Mouse (Mus musculus) CH12.LX (cell line): ENCODE results near the gene Cpeb1. TPM values are rescaled to one million over a fixed set of nuclear protein-coding genes. Genes with fewer than 3 reads are reported as not detected.

ENCODE experiments used
- DNase-seq: peaks from one replicate; pipeline ENCODE4 v3.0.0-alpha.2; 2013; ENCODE audit errors: extremely low read depth
- H3K27ac ChIP-seq: 2 replicates; pipeline ENCODE4 v1.5.1; 2012; ENCODE audit warnings: low read depth, mild to moderate bottlenecking, control low read depth, moderate library complexity; ENCODE audit not compliant: insufficient read depth
- H3K27me3 ChIP-seq: replicated peaks from 2 replicates; pipeline ENCODE3; 2012; ENCODE audit warnings: inconsistent platforms
- H3K36me3 ChIP-seq, 2 experiments: replicated peaks in 1 of 2; 2 replicates each; pipeline versions ENCODE3 to v1.6.1; 2012; ENCODE audit warnings: inconsistent platforms in 1 of 2, low read length in 1 of 2, mild to moderate bottlenecking in 1 of 2, mixed read lengths in 1 of 2, moderate library complexity in 1 of 2; ENCODE audit not compliant: control insufficient read depth in 1 of 2, insufficient read depth in 1 of 2
- H3K4me1 ChIP-seq, 2 experiments: 2 replicates each; pipeline ENCODE4 v1.6.1; 2012; ENCODE audit warnings: inconsistent platforms in 1 of 2, moderate library complexity in 1 of 2; ENCODE audit not compliant: insufficient read depth in 2 of 2, control insufficient read depth in 1 of 2
- H3K4me2 ChIP-seq: 2 replicates; pipeline ENCODE4 v1.6.1; 2012; ENCODE audit warnings: low read depth, mild to moderate bottlenecking, control low read depth; ENCODE audit not compliant: poor library complexity, insufficient read depth, severe bottlenecking
- H3K4me3 ChIP-seq, 3 experiments: fragments of 150-350 bp in 1 of 3; sonication (generic) in 1 of 3; replicated peaks in 1 of 3; 2 replicates each; pipeline versions ENCODE3 to v1.5.1; 2011 to 2012; ENCODE audit warnings: low read depth in 2 of 3, low read length in 2 of 3, mild to moderate bottlenecking in 2 of 3, moderate library complexity in 2 of 3, control low read depth in 1 of 3, improper control_type of control experiment in 1 of 3, inconsistent platforms in 1 of 3, mixed read lengths in 1 of 3; ENCODE audit not compliant: poor library complexity in 1 of 3
- H3K79me2 ChIP-seq: replicated peaks from 2 replicates; pipeline ENCODE4 v1.6.1; 2012; ENCODE audit warnings: mild to moderate bottlenecking, moderate library complexity; ENCODE audit not compliant: control insufficient read depth, poor library complexity, insufficient read depth, severe bottlenecking; ENCODE audit errors: extremely low read depth
- H3K9ac ChIP-seq: 2 replicates; pipeline ENCODE4 v1.6.1; 2012; ENCODE audit warnings: low read depth, mild to moderate bottlenecking, control low read depth, moderate library complexity; ENCODE audit not compliant: insufficient read depth
- H3K9me3 ChIP-seq: replicated peaks from 2 replicates; pipeline ENCODE3; 2012; ENCODE audit warnings: low read length, inconsistent platforms, mixed read lengths
- BHLHE40 ChIP-seq: IDR thresholded peaks from 2 replicates; pipeline ENCODE4 v1.6.1; 2011; ENCODE audit warnings: mild to moderate bottlenecking, low read depth, low read length, improper control_type of control experiment
- CHD2 ChIP-seq: IDR thresholded peaks from 2 replicates; pipeline ENCODE4 v1.6.1; 2011; ENCODE audit warnings: low read length, improper control_type of control experiment
- ELF1 ChIP-seq: IDR thresholded peaks from 2 replicates; pipeline ENCODE4 v1.6.1; 2014; ENCODE audit warnings: low read depth, mild to moderate bottlenecking, inconsistent platforms, low read length, improper control_type of control experiment
- ETS1 ChIP-seq: conservative IDR thresholded peaks from 2 replicates; pipeline ENCODE4 v1.6.1; 2012; ENCODE audit warnings: low read depth, mild to moderate bottlenecking, inconsistent platforms, low read length, improper control_type of control experiment, moderate library complexity
- GABPA ChIP-seq: IDR thresholded peaks from 2 replicates; pipeline ENCODE4 v1.6.1; 2012; ENCODE audit warnings: low read depth, low read length, improper control_type of control experiment, inconsistent platforms; ENCODE audit not compliant: insufficient replicate concordance
- IRF4 ChIP-seq: IDR thresholded peaks from 2 replicates; pipeline ENCODE4 v1.6.1; 2014; ENCODE audit warnings: low read depth, mild to moderate bottlenecking, inconsistent platforms, low read length, improper control_type of control experiment
- JUN ChIP-seq: IDR thresholded peaks from 2 replicates; pipeline ENCODE4 v1.6.1; 2011; ENCODE audit warnings: low read depth, mild to moderate bottlenecking, low read length, improper control_type of control experiment, moderate library complexity; ENCODE audit not compliant: insufficient read depth
- MAFK ChIP-seq: IDR thresholded peaks from 2 replicates; pipeline ENCODE4 v1.6.1; 2011; ENCODE audit warnings: low read length, improper control_type of control experiment; ENCODE audit not compliant: insufficient replicate concordance
- MAZ ChIP-seq: IDR thresholded peaks from 2 replicates; pipeline ENCODE4 v1.6.1; 2012; ENCODE audit warnings: low read depth, mild to moderate bottlenecking, inconsistent platforms, low read length, improper control_type of control experiment, moderate library complexity
- MEF2A ChIP-seq: IDR thresholded peaks from 2 replicates; pipeline ENCODE4 v1.6.1; 2014; ENCODE audit warnings: low read depth, mild to moderate bottlenecking, inconsistent platforms, low read length, improper control_type of control experiment, borderline replicate concordance
- MXI1 ChIP-seq: IDR thresholded peaks from 2 replicates; pipeline ENCODE4 v1.6.1; 2011; ENCODE audit warnings: mild to moderate bottlenecking, low read depth, low read length, improper control_type of control experiment
- NELFE ChIP-seq: IDR thresholded peaks from 2 replicates; pipeline ENCODE4 v1.6.1; 2011; ENCODE audit warnings: low read depth, low read length, improper control_type of control experiment
- NRF1 ChIP-seq: IDR thresholded peaks from 2 replicates; pipeline ENCODE4 v1.6.1; 2014; ENCODE audit warnings: low read depth, mild to moderate bottlenecking, inconsistent platforms, low read length, improper control_type of control experiment, moderate library complexity
- PAX5 ChIP-seq: IDR thresholded peaks from 2 replicates; pipeline ENCODE4 v1.6.1; 2012; ENCODE audit warnings: low read length, inconsistent platforms, mixed read lengths
- POLR2A ChIP-seq: IDR thresholded peaks from 2 replicates; pipeline ENCODE4 v1.6.1; 2011; ENCODE audit warnings: low read depth, mild to moderate bottlenecking, improper control_type of control experiment, low read length
- POLR2AphosphoS2 ChIP-seq: IDR thresholded peaks from 2 replicates; pipeline ENCODE4 v1.6.1; 2011; ENCODE audit warnings: low read depth, low read length, improper control_type of control experiment
- RAD21 ChIP-seq: IDR thresholded peaks from 2 replicates; pipeline ENCODE4 v1.6.1; 2011; ENCODE audit warnings: low read depth, mild to moderate bottlenecking, low read length, improper control_type of control experiment, moderate library complexity
- RCOR1 ChIP-seq: conservative IDR thresholded peaks from 2 replicates; pipeline ENCODE4 v1.6.1; 2012; ENCODE audit warnings: low read depth, mild to moderate bottlenecking, inconsistent platforms, low read length, improper control_type of control experiment
- SMC3 ChIP-seq: IDR thresholded peaks from 2 replicates; pipeline ENCODE4 v1.6.1; 2011; ENCODE audit warnings: low read depth, low read length, improper control_type of control experiment
- TBP ChIP-seq: conservative IDR thresholded peaks from 2 replicates; pipeline ENCODE4 v1.6.1; 2011; ENCODE audit warnings: low read depth, low read length, improper control_type of control experiment
- TCF12 ChIP-seq: IDR thresholded peaks from 2 replicates; pipeline ENCODE4 v1.6.1; 2014; ENCODE audit warnings: low read depth, mild to moderate bottlenecking, inconsistent platforms, low read length, improper control_type of control experiment
- USF1 ChIP-seq: IDR thresholded peaks from 2 replicates; pipeline ENCODE4 v1.6.1; 2014; ENCODE audit warnings: low read depth, mild to moderate bottlenecking, inconsistent platforms, low read length, improper control_type of control experiment
- USF2 ChIP-seq: conservative IDR thresholded peaks from 2 replicates; pipeline ENCODE4 v1.6.1; 2011; ENCODE audit warnings: low read depth, low read length, improper control_type of control experiment
- ZMIZ1 ChIP-seq: IDR thresholded peaks from 2 replicates; pipeline ENCODE4 v1.6.1; 2012; ENCODE audit warnings: low read depth, mild to moderate bottlenecking, inconsistent platforms, low read length, improper control_type of control experiment
- ZNF384 ChIP-seq: IDR thresholded peaks from 2 replicates; pipeline ENCODE4 v1.6.1; 2012; ENCODE audit warnings: low read depth, low read length, improper control_type of control experiment, inconsistent platforms
- dilution Hi-C: fragments of 300-500 bp; cut with MboI; formaldehyde crosslinking; loops from 2 replicates; pipeline ENCODE4 v1.14.3; 2020; ENCODE audit warnings: low sequenced_read_pairs; ENCODE audit not compliant: extremely low pct_unique_long_range_greater_than_20kb, extremely low pct_ligation_motif_present
- in situ Hi-C: fragments of 300-500 bp; cut with MboI; formaldehyde crosslinking; loops from 3 replicates; pipeline ENCODE4 v1.14.3; 2019; ENCODE audit warnings: low sequenced_read_pairs, low pct_ligation_motif_present, low pct_unique_long_range_greater_than_20kb, mixed read lengths
- polyA plus RNA-seq: library from polyadenylated mRNA; unstranded; fragments of >175 nt; gene quantifications from 2 replicates; pipeline ENCODE4 v1.2.1, GENCODE M21; 2012; ENCODE audit warnings: low read depth; ENCODE audit not compliant: insufficient read length
- total RNA-seq, 2 experiments: library from RNA; depleted of rRNA; stranded (reverse); fragments of 300-350 nt in 1 of 2; fragments of >200 nt in 1 of 2; gene quantifications; 2 replicates each; pipeline ENCODE4 v1.2.3; 2012 to 2014

Cpeb1 gene
- total and polyA plus RNA-seq, 3 experiments = 0.26 TPM; not detected in 2

GRCm38 (mm10) chr7:81331851-81332250 is 123.4 kb downstream of the Cpeb1 start:
- dilution Hi-C loops (no loop called here), in situ Hi-C loops (no loop called here)
- no peak for DNase-seq
- Histone ChIP-seq H3K36me3 (peaks cover 54 to 91% of the 10 kb centered on the region in 2 experiments), H3K4me2 (no peak overlapping the region), H3K4me1 (peaks cover 0 to 29% of the 10 kb centered on the region in 2 experiments; a peak in 2 of 4 replicates), H3K79me2 (no peaks in the 10 kb centered on the region; the same call in 1 of the 2 replicates)
- TF ChIP-seq PAX5 (no peak), POLR2AphosphoS2 (peak; percentile 28; the same call in 1 of the 2 replicates)
- TF ChIP-seq, all 38 proteins: peak for 1
- no peak overlapping the region for H3K4me3 ChIP-seq
- no peaks in the 10 kb centered on the region for H3K9me3 ChIP-seq
- no peak overlapping the region for H3K9ac ChIP-seq
- no peak overlapping the region for H3K27ac ChIP-seq
- no peaks in the 10 kb centered on the region for H3K27me3 ChIP-seq

- Histone ChIP-seq H3K4me2 (no peak overlapping the region), H3K36me3 (peaks cover 52 to 90% of the 10 kb centered on the region in 2 experiments), H3K4me1 (peaks cover 0 to 29% of the 10 kb centered on the region in 2 experiments; a peak in 2 of 4 replicates), H3K9me3 (no peaks in the 10 kb centered on the region), H3K9ac (no peak overlapping the region), H3K27me3 (no peaks in the 10 kb centered on the region), H3K79me2 (no peaks in the 10 kb centered on the region; the same call in 1 of the 2 replicates), H3K4me3 (no peak overlapping the region), H3K27ac (no peak overlapping the region)
- no peak for DNase-seq
- dilution Hi-C loops = no loop called here
- in situ Hi-C loops = no loop called here
- TF ChIP-seq RCOR1 (no peak), JUN (no peak), ELF1 (no peak), CHD2 (no peak), USF1 (no peak), MXI1 (no peak), NRF1 (no peak), MAFK (no peak), BHLHE40 (no peak), MEF2A (no peak)
Measured at GRCm38 (mm10) chr7:81330767-81331166, 124.5 kb downstream of the Cpeb1 start.

DNA sequence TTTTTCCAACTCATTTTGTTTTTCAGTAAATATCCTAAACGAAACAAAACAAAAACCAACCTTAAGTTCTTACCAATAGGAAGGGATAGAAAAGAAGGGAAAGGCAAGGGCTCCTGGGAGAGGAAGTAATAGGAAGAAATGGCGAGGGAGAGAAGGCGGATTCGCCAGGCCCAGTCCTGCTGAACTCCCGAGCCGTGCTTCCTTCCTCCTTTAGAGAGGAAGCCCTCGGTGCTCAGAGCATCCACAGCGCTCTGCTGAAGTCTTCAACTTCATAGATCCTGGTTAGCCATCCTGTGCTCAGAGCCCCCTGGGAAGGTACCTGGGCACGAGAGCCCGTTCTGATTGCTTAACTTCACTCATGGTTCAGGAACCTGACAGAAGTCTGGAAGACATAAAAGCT is 127.6 kb downstream of the Cpeb1 start:
- in situ Hi-C loops = no loop called here
- TF ChIP-seq ETS1 = no peak
- TF ChIP-seq NELFE = no peak
- TF ChIP-seq SMC3 = no peak
- TF ChIP-seq MEF2A = no peak
- TF ChIP-seq RAD21 = no peak
- no peak for TF ChIP-seq ZNF384
- no peak for TF ChIP-seq USF2
- no peak for TF ChIP-seq TBP
- TF ChIP-seq ELF1 = no peak
- TF ChIP-seq IRF4 = no peak
- no peak for TF ChIP-seq GABPA
- no peak for TF ChIP-seq POLR2A
- no peak for TF ChIP-seq MAZ
- no peak for TF ChIP-seq CHD2
- no peak for TF ChIP-seq ZMIZ1
- TF ChIP-seq TCF12 = no peak
- H3K9ac ChIP-seq = no peak overlapping the region

More for the DNA sequence above, 127.6 kb downstream of the Cpeb1 start:
- Histone ChIP-seq H3K79me2 (no peaks in the 10 kb centered on the region), H3K27ac (no peak overlapping the region), H3K4me1 (peaks cover 0 to 29% of the 10 kb centered on the region in 2 experiments; a peak in 2 of 4 replicates), H3K36me3 (peaks cover 49 to 84% of the 10 kb centered on the region in 2 experiments), H3K27me3 (no peaks in the 10 kb centered on the region), H3K4me2 (no peak overlapping the region), H3K9me3 (no peaks in the 10 kb centered on the region), H3K4me3 (no peak overlapping the region)
- dilution Hi-C loops = no loop called here
- DNase-seq = no peak
